Mouse (Mus musculus): Measurements from ENCODE around the gene Ndufs1. TPM values are rescaled to one million over a fixed set of nuclear protein-coding genes. Genes with fewer than 3 reads are reported as not detected.

Ndufs1 gene
- polyA plus RNA-seq (2021; fragmentation: Nextera tagmentation), result 135 and 144 TPM in 2 replicates
- long read RNA-seq, experiment 1, transcript Ndufs1-203 (19 exons, 2,590 nt), result minor isoform, 79 of 303 reads
- long read RNA-seq, experiment 1, transcript Ndufs1-201 (19 exons, 2,661 nt), result major isoform, 155 of 303 reads
- long read RNA-seq, experiment 1, partial matches to known transcripts, result 37 of 303 reads
- long read RNA-seq, experiment 1, other reads (novel, unspliced or antisense), result 27 of 303 reads
- long read RNA-seq, experiment 2, transcript Ndufs1-203 (19 exons, 2,590 nt), result minor isoform, 447 of 1,382 reads
- long read RNA-seq, experiment 2, transcript Ndufs1-201 (19 exons, 2,661 nt), result major isoform, 759 of 1,382 reads
- long read RNA-seq, experiment 2, partial matches to known transcripts, result 39 of 1,382 reads
- long read RNA-seq, experiment 2, other reads (novel, unspliced or antisense), result 132 of 1,382 reads

GRCm38 (mm10) chr1:63176604-63177421 lies at the start of gene Ndufs1, which contains the start of gene Eef1b2:
Ndufs1 (minus strand) TSS chr1:63176833.
Eef1b2 (plus strand) TSS chr1:63176825.

GRCm38 (mm10) chr1:63214271-63214558 lies 37.6 kb upstream of the Ndufs1 start, which contains the start of gene Gpr1:
Gpr1 (minus strand) TSS chr1:63214543.

GRCm38 (mm10) chr1:63114136-63114781 lies 62.4 kb downstream of the Ndufs1 start, which contains the start of gene Ino80d:
Ino80d (minus strand) TSS chr1:63114667.

Small RNA genes within 50 kb of the gene (microRNA-seq; reads per million reads assigned to microRNA genes)
- not detected for gene Gm24557
- gene Gm27512, result not detected

Other genes with a start within 250 kb of the Ndufs1 start
- gene Ino80d, start 62.2 kb downstream of the Ndufs1 start, polyA plus RNA-seq (2021; fragmentation: Nextera tagmentation), result 4.8 and 5.6 TPM in 2 replicates
- 543 and 553 TPM in 2 replicates for gene Eef1b2, start within 50 bp of the Ndufs1 start, polyA plus RNA-seq (2021; fragmentation: Nextera tagmentation)
- 0.49 and 1.2 TPM in 2 replicates for gene Gpr1, start 37.7 kb upstream of the Ndufs1 start, polyA plus RNA-seq (2021; fragmentation: Nextera tagmentation)
- gene Zdbf2, start 96.4 kb upstream of the Ndufs1 start, polyA plus RNA-seq (2021; fragmentation: Nextera tagmentation), result 2.2 and 2.7 TPM in 2 replicates

Data from layer of hippocampus, adult 6 months (tissue).